Mouse (Mus musculus) forebrain, postnatal 0 days (tissue): ENCODE measurements around the gene Ctsll3. TPM values are rescaled to one million over a fixed set of nuclear protein-coding genes. Genes with fewer than 3 reads are reported as not detected.
A peak's percentile ranks its signal among the peaks of the same experiment; 100 is the strongest.

ENCODE experiments used
- ATAC-seq: fragments of 200-750 bp; cut with Nextera tagmentation; 2 replicates; pipeline ENCODE4 v1.8.0; 2017; ENCODE audit warnings: mild to moderate bottlenecking, moderate library complexity
- DNase-seq: peaks from one replicate; pipeline ENCODE4 v3.0.0-alpha.2; 2015
- H3K27ac ChIP-seq: fragments of 300-500 bp; sonication (generic); 2 replicates; pipeline ENCODE4 v1.5.1; 2014; ENCODE audit warnings: low read depth, mild to moderate bottlenecking, antibody characterized with exemption, low read length, moderate library complexity, mixed read lengths
- H3K27me3 ChIP-seq: fragments of 300-500 bp; sonication (generic); 2 replicates; pipeline ENCODE4 v1.6.1; 2014; ENCODE audit warnings: mild to moderate bottlenecking, low read length, mixed read lengths; ENCODE audit not compliant: insufficient read depth
- H3K36me3 ChIP-seq: fragments of 300-500 bp; sonication (generic); 2 replicates; pipeline ENCODE4 v1.6.1; 2014; ENCODE audit warnings: mild to moderate bottlenecking, moderate library complexity; ENCODE audit not compliant: insufficient read depth
- H3K4me1 ChIP-seq: fragments of 300-500 bp; sonication (generic); 2 replicates; pipeline ENCODE4 v1.6.1; 2014; ENCODE audit warnings: antibody characterized with exemption; ENCODE audit not compliant: insufficient read depth
- H3K4me2 ChIP-seq: fragments of 300-500 bp; sonication (generic); 2 replicates; pipeline ENCODE4 v1.6.1; 2014; ENCODE audit warnings: low read depth, mild to moderate bottlenecking, moderate library complexity
- H3K4me3 ChIP-seq: fragments of 300-500 bp; sonication (generic); 2 replicates; pipeline ENCODE4 v1.5.1; 2014; ENCODE audit warnings: low read depth, low read length, mixed read lengths
- H3K9ac ChIP-seq: fragments of 300-500 bp; sonication (generic); 2 replicates; pipeline ENCODE4 v1.6.1; 2014; ENCODE audit warnings: mild to moderate bottlenecking
- H3K9me3 ChIP-seq: fragments of 300-500 bp; sonication (generic); 2 replicates; pipeline ENCODE4 v1.6.1; 2016; ENCODE audit warnings: low read length
- CTCF ChIP-seq: sonication (generic); IDR thresholded peaks from 2 replicates; pipeline ENCODE4 v1.5.1; 2016; ENCODE audit warnings: antibody characterized with exemption, control low read depth, low read depth
- WGBS: fragments of 180-500 bp; shearing (Covaris S2); extraction: QIAGEN DNeasy Blood & Tissue Kit; methylation state at CpG from one replicate; pipeline ENCODE4 v1.1.7; 2014; 5-methylcytosine and 5-hydroxymethylcytosine counted together
- polyA plus RNA-seq: library from polyadenylated mRNA; unstranded; fragments of >200 nt; fragmentation: Nextera tagmentation; extraction: Ambion mirVana; gene quantifications from 2 replicates; pipeline ENCODE4 v1.2.1, GENCODE M21; 2015
- total RNA-seq: library from RNA; depleted of rRNA; stranded (reverse); fragments of >200 nt; gene quantifications from 2 replicates; pipeline ENCODE4 v1.2.3, GENCODE M21; 2014; rRNA removed

Gene Ctsll3
- total and polyA plus RNA-seq, 2 experiments from 2014 or later: not detected

DNA sequence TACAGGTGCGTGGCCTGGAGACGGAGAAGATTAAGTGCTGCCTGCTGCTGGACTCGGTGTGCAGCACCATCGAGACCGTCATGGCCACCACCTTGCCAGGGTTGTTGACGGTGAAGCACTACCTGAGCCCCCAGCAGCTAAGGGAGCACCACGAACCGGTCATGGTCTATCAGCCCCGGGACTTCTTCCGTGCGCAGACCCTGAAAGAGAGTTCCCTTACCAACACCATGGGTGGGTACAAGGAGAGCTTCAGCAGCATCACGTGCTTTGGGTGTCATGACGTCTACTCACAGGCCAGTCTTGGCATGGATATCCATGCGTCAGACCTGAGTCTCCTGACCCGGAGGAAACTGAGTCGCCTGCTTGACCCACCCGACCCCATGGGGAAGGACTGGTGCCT, 41.5 kb downstream of the Ctsll3 start:
- DNase-seq (no peak), ATAC-seq (no peak)
- peaks cover 58% of the 10 kb centered on the region for H3K36me3 ChIP-seq
- 96% methylated on average over 17 of the region's 17 CpGs for WGBS
- H3K27ac ChIP-seq: no peak overlapping the region
- H3K4me3 ChIP-seq: no peak overlapping the region
- H3K9ac ChIP-seq: no peak overlapping the region
- H3K4me1 ChIP-seq: no peaks in the 10 kb centered on the region
- H3K9me3 ChIP-seq: no peaks in the 10 kb centered on the region
- no peak overlapping the region for H3K4me2 ChIP-seq
- no peak for TF ChIP-seq CTCF
- H3K27me3 ChIP-seq: no peaks in the 10 kb centered on the region

DNA sequence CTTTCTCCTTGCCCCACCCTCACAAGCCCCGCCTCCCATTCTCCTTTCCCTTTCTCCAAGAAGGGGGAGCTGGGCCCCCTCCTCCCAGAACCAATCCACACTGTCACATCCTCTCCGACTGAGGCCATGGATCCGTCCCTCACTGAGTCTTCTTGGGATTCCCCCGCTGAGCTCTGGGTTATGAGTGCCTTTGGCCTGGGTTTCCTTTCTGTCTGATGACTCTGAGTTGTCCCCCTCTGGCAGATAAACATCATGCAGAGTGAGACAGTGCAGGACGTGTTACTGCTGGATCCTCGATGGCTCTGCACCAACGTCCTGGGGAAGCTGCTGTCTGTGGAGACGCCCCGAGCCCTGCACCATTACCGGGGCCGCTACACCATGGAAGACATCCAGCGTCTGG, 42.3 kb downstream of the Ctsll3 start:
- H3K36me3 ChIP-seq: peaks cover 64% of the 10 kb centered on the region
- no peak overlapping the region for H3K9ac ChIP-seq
- no peak overlapping the region for H3K4me3 ChIP-seq
- no peaks in the 10 kb centered on the region for H3K4me1 ChIP-seq
- no peak for TF ChIP-seq CTCF
- ATAC-seq: no peak
- 92% methylated on average over 12 of the region's 12 CpGs for WGBS
- DNase-seq: no peak
- no peak overlapping the region for H3K27ac ChIP-seq
- no peaks in the 10 kb centered on the region for H3K27me3 ChIP-seq
- H3K4me2 ChIP-seq: no peak overlapping the region
- H3K9me3 ChIP-seq: no peaks in the 10 kb centered on the region

- peak; percentile 84 for TF ChIP-seq CTCF
- Histone ChIP-seq H3K4me1 (no peaks in the 10 kb centered on the region), H3K4me3 (no peak overlapping the region), H3K27me3 (no peaks in the 10 kb centered on the region), H3K27ac (no peak overlapping the region), H3K4me2 (no peak overlapping the region), H3K9me3 (no peaks in the 10 kb centered on the region), H3K36me3 (peaks cover 68% of the 10 kb centered on the region), H3K9ac (no peak overlapping the region)
- ATAC-seq: peak; percentile 47; the same call in 1 of the 2 replicates
- WGBS: 32% methylated on average over 6 of the region's 6 CpGs
- peak; percentile 74 for DNase-seq
These were observed 43.5 kb downstream of the Ctsll3 start for GRCm38 (mm10) chr13:60759136-60759535.

DNA sequence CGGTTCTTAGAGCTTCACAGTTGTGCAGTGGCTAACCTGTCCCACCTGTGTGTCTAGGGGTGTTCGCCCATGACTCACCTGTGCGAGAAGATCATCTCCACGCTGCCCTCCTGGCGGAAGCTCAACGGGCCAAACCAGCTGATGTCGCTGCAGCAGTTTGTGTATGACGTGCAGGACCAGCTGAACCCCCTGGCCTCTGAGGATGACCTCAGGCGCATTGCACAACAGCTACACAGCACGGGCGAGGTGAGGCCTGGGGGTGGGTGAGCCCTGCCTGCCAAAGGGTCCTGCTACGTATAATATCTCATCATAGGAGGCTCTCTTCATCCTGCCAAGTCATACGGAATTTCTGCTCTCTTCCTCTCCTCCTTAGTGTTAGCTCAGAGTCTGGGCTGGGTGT, 45.4 kb downstream of the Ctsll3 start:
- Histone ChIP-seq H3K36me3 (peaks cover 77% of the 10 kb centered on the region), H3K9ac (no peak overlapping the region), H3K4me2 (no peak overlapping the region), H3K4me3 (no peak overlapping the region), H3K27ac (no peak overlapping the region), H3K27me3 (no peaks in the 10 kb centered on the region), H3K9me3 (no peaks in the 10 kb centered on the region), H3K4me1 (no peaks in the 10 kb centered on the region)
- 90% methylated on average over 13 of the region's 13 CpGs for WGBS
- DNase-seq (no peak), ATAC-seq (no peak)
- TF ChIP-seq CTCF: no peak

DNA sequence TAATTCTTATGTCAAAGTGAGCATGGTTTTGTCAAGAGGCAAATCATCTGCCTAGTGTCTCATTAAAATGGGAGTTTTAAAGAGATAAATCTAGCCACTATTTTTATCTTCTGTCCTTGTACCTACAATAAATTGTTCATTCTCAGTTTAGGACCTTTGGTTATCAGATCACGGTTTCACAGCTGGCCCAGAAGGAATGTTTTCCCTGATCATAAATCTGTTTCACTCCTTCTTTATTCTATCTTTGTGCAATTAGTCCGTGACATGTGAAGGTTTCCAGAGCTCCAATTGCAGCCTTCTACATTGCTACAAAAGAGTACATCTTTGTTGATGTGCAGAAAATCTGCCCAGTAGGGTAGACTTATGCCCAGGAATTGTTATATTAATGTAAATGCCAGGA, 47.4 kb downstream of the Ctsll3 start:
- Histone ChIP-seq H3K36me3 (peaks cover 80% of the 10 kb centered on the region), H3K4me1 (no peaks in the 10 kb centered on the region), H3K27ac (no peak overlapping the region), H3K9ac (no peak overlapping the region), H3K4me2 (no peak overlapping the region), H3K27me3 (no peaks in the 10 kb centered on the region), H3K9me3 (no peaks in the 10 kb centered on the region), H3K4me3 (no peak overlapping the region)
- TF ChIP-seq CTCF: no peak
- ATAC-seq: no peak
- DNase-seq: no peak
- WGBS: 88% methylated on average over 2 of the region's 2 CpGs

DNA sequence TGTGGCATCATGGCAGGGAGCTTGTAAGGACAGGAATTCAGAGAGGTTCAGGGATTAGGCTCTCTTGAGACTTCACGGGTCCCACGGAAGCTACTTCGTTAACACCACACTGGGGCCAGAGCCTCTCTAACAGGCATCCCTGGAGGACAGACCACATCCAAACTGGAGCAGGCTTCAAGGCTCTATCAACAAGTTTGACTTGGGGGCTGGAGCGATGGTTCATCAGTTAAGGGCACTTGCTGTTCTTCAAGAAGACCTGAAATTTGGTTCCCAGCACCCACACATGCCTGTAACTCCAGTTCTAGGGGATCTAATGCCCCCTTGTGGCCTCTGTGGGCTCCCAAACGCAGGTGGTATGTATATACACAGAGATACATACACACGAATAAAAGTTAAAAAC, 49.4 kb downstream of the Ctsll3 start:
- Histone ChIP-seq H3K36me3 (peaks cover 87% of the 10 kb centered on the region), H3K4me2 (no peak overlapping the region), H3K4me1 (no peaks in the 10 kb centered on the region), H3K27ac (no peak overlapping the region), H3K9me3 (no peaks in the 10 kb centered on the region), H3K4me3 (no peak overlapping the region), H3K27me3 (no peaks in the 10 kb centered on the region), H3K9ac (no peak overlapping the region)
- ATAC-seq (no peak), DNase-seq (no peak)
- WGBS: 95% methylated on average over 6 of the region's 6 CpGs
- no peak for TF ChIP-seq CTCF

DNA sequence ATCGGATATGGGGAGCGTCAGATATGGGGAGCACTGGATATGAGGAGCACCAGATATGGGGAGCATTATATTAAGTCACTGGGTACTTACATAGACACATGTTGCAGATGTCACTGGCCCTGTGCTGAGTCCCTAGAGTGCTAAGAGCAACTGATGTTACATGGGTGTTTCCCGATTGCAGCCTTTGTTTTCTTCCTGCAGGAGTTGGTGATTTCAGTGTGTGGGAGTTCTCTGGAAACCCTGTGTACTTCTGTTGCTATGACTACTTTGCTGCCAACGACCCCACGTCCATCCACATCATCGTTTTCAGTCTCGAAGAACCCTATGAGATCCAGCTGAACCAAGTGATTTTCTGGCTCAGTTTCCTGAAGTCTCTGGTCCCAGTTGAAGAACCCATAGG, 51.7 kb downstream of the Ctsll3 start:
- WGBS: 92% methylated on average over 7 of the region's 7 CpGs
- no peaks in the 10 kb centered on the region for H3K27me3 ChIP-seq
- no peak overlapping the region for H3K4me2 ChIP-seq
- H3K9ac ChIP-seq: no peak overlapping the region
- peaks cover 83% of the 10 kb centered on the region for H3K36me3 ChIP-seq
- H3K4me3 ChIP-seq: no peak overlapping the region
- ATAC-seq (no peak), DNase-seq (no peak)
- TF ChIP-seq CTCF: no peak
- H3K4me1 ChIP-seq: no peaks in the 10 kb centered on the region
- no peaks in the 10 kb centered on the region for H3K9me3 ChIP-seq
- H3K27ac ChIP-seq: no peak overlapping the region

DNA sequence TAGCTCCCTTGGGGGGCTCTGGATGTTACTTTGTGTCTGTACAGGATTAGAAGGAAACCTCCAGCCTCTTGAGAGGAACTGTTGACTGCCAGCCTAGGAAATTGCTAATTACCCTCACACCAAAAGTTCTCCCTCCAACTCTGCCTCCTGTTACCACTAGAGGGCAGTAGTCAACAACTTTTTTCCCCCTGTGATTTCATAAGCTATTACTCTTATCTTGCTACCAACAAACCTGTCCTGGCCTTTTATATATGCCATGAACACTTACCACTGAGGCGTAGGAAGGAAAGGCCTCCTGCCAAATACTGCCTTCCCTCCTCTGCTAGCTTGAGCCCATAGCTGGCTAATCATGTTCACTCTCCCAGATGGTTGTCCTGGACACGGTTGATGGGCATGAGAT, 54.1 kb downstream of the Ctsll3 start:
- peaks cover 81% of the 10 kb centered on the region for H3K36me3 ChIP-seq
- no peaks in the 10 kb centered on the region for H3K9me3 ChIP-seq
- no peaks in the 10 kb centered on the region for H3K27me3 ChIP-seq
- H3K4me3 ChIP-seq: no peak overlapping the region
- H3K4me1 ChIP-seq: peaks cover 3% of the 10 kb centered on the region; the same call in 1 of the 2 replicates
- no peak overlapping the region for H3K4me2 ChIP-seq
- H3K9ac ChIP-seq: no peak overlapping the region
- WGBS: 100% methylated on average over 2 of the region's 2 CpGs
- no peak overlapping the region for H3K27ac ChIP-seq
- peak; percentile 69 for TF ChIP-seq CTCF
- ATAC-seq: no peak
- peak; percentile 53 for DNase-seq

Other genes with a start within 250 kb of the Ctsll3 start
- 67.1 and 72.6 TPM in 2 replicates for gene Dapk1, start 200.9 kb downstream of the Ctsll3 start, total RNA-seq
- 25.9 and 35.6 TPM in 2 replicates for gene Dapk1, start 200.9 kb downstream of the Ctsll3 start, polyA plus RNA-seq
- gene BC051665, start 16.5 kb downstream of the Ctsll3 start, total RNA-seq: not detected in 2 replicates
- gene BC051665, start 16.5 kb downstream of the Ctsll3 start, polyA plus RNA-seq: not detected in 2 replicates
- 0.15 TPM in 1 of 2 replicates, not detected in the other for gene 4930486L24Rik, start 61.6 kb upstream of the Ctsll3 start, total RNA-seq
- not detected in 2 replicates for gene 4930486L24Rik, start 61.6 kb upstream of the Ctsll3 start, polyA plus RNA-seq
- not detected in 2 replicates for gene Gm49392, start 94.0 kb upstream of the Ctsll3 start, total RNA-seq
- gene Gm49392, start 94.0 kb upstream of the Ctsll3 start, polyA plus RNA-seq: not detected in 2 replicates
- 2.2 and 3.4 TPM in 2 replicates for gene Ctla2b, start 94.6 kb upstream of the Ctsll3 start, total RNA-seq
- gene Ctla2b, start 94.6 kb upstream of the Ctsll3 start, polyA plus RNA-seq: 0.87 and 2.7 TPM in 2 replicates
- gene Tpbpb, start 102.0 kb upstream of the Ctsll3 start, total RNA-seq: not detected in 2 replicates
- not detected in 2 replicates for gene Tpbpb, start 102.0 kb upstream of the Ctsll3 start, polyA plus RNA-seq
- not detected in 2 replicates for gene Gm49393, start 132.7 kb upstream of the Ctsll3 start, total RNA-seq
- not detected in 2 replicates for gene Gm49393, start 132.7 kb upstream of the Ctsll3 start, polyA plus RNA-seq
- gene Gm49391, start 133.7 kb upstream of the Ctsll3 start, total RNA-seq: 6.5 and 6.8 TPM in 2 replicates
- 0.69 and 1.2 TPM in 2 replicates for gene Gm49391, start 133.7 kb upstream of the Ctsll3 start, polyA plus RNA-seq
- gene Ctla2a, start 133.8 kb upstream of the Ctsll3 start, total RNA-seq: 11.7 and 14.0 TPM in 2 replicates
- 32.7 and 36.4 TPM in 2 replicates for gene Ctla2a, start 133.8 kb upstream of the Ctsll3 start, polyA plus RNA-seq
- not detected in 2 replicates for gene Tpbpa, start 139.1 kb upstream of the Ctsll3 start, total RNA-seq
- not detected in 2 replicates for gene Tpbpa, start 139.1 kb upstream of the Ctsll3 start, polyA plus RNA-seq
- not detected in 2 replicates for gene Ctsj, start 203.1 kb upstream of the Ctsll3 start, total RNA-seq
- gene Ctsj, start 203.1 kb upstream of the Ctsll3 start, polyA plus RNA-seq: not detected in 2 replicates
- not detected in 2 replicates for gene Ctsq, start 237.8 kb upstream of the Ctsll3 start, total RNA-seq
- gene Ctsq, start 237.8 kb upstream of the Ctsll3 start, polyA plus RNA-seq: not detected in 2 replicates